Mouse (Mus musculus): Measurements from ENCODE around the gene Hspb8.

DNA sequence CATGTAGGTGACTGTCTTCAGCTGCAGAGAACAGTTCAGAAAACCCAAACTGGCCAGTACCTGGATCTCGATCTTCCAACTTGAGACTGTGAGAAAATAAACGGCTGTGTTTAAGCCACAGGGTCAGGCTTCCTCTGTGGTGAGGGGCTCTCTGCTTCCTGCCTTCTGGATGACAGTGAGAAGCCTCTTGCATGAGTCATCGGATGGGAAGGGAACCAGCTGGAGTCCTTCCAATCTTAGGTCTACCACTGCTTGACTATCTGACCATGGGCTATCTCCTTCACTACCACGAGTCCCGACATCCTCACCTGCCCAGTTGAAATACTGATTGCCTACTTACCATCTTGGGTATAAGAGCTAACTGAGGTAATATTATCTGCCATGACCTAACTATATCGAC lies 40.9 kb downstream of the Hspb8 start:
- TF ChIP-seq CTCF (IDR thresholded peaks at IDR 0.05) (no peak), EP300 (IDR thresholded peaks at IDR 0.05) (no peak)
